8 mouse cellular contexts compared by ENCODE assay signal in genomic region chr10:42760999-42761900, GRCm38 (mm10). TPM values are rescaled to one million over a fixed set of nuclear protein-coding genes. Genes with fewer than 3 reads are reported as not detected.
DNase-seq lines count a peak whose midpoint lies in the region; ATAC-seq and TF ChIP-seq lines count a peak whose summit lies in the region.

Gene Sec63, plus strand, starts transcription at chr10:42761496.

- peak within 1 kb of the TSS; percentile 90 for H3K4me2 ChIP-seq in hindbrain, postnatal 0 days (ENCODE audit: low read depth, low read length)

- under 1% methylated on average over 58 of the region's 81 CpGs for WGBS in hindbrain, postnatal 0 days

- peak within 1 kb of the TSS; percentile 99 for H3K4me3 ChIP-seq in gastrocnemius, adult 2 months
- H3K4me3 ChIP-seq in hindbrain, postnatal 0 days (ENCODE audit: low read length) = peak within 1 kb of the TSS; percentile 96
- peak within 1 kb of the TSS; percentile 79 for H3K4me3 ChIP-seq in left cerebral cortex, adult 2 months

- H3K9ac ChIP-seq in hindbrain, postnatal 0 days (replicated peaks; ENCODE audit: low read length) = peak within 1 kb of the TSS; percentile 96

- H3K27me3 ChIP-seq in hindbrain, postnatal 0 days (ENCODE audit: insufficient read depth, low read length) = no peaks in the 10 kb centered on the region

- H3K36me3 ChIP-seq in hindbrain, postnatal 0 days (ENCODE audit: insufficient read depth, low read length) = no peaks in the 10 kb centered on the region

- no peaks in the 10 kb centered on the region for H3K9me3 ChIP-seq in hindbrain, postnatal 0 days (ENCODE audit: low read length)

- peak within 1 kb of the TSS; percentile 99 for H3K27ac ChIP-seq in gastrocnemius, adult 2 months
- peak within 1 kb of the TSS; percentile 90 for H3K27ac ChIP-seq in hindbrain, postnatal 0 days
- H3K27ac ChIP-seq in left cerebral cortex, adult 2 months = peak within 1 kb of the TSS; percentile 92

- H3K4me1 ChIP-seq in hindbrain, postnatal 0 days (ENCODE audit: insufficient read depth, low read length) = peaks cover 4% of the 10 kb centered on the region

- intact Hi-C loops in gastrocnemius, adult 2 months (cut with DNase I) = no loop called here
- intact Hi-C loops in left cerebral cortex, adult 2 months (cut with DNase I) = loop anchor here (10.0 kb wide), 1 partner anchor 946 kb away; no protein-coding TSS in a partner anchor

- peak; percentile 87 for ATAC-seq in common myeloid progenitor, adult 5-6 weeks (replicated peaks; ENCODE audit: low read depth, poor library complexity, severe bottlenecking)
- ATAC-seq in hindbrain, postnatal 0 days = peak; percentile 97
- ATAC-seq in megakaryocyte, adult 5-6 weeks (ENCODE audit: poor library complexity, severe bottlenecking) = peak; percentile 89

- peak; percentile 97 for DNase-seq in ZHBTc4 (ENCODE audit: low read depth, low spot score)
- DNase-seq in gastrocnemius, adult 2 months = peak; percentile 99
- DNase-seq in hindbrain, postnatal 0 days (ENCODE audit: low spot score) = peak; percentile 98
- DNase-seq in left cerebral cortex, adult 2 months (ENCODE audit: extremely low spot score in 1 of 2, low spot score in 2 of 2) = peak; percentile 98
- peak; percentile 98 to 99 for DNase-seq in right cerebral cortex, adult 2 months (ENCODE audit: low spot score in 2 of 2)
- peak; percentile 99 for DNase-seq in urinary bladder, postnatal 14 days (ENCODE audit: low spot score)

- TF ChIP-seq CTCF in gastrocnemius, adult 2 months (IDR thresholded peaks at IDR 0.05) = no peak
- no peak for TF ChIP-seq CTCF in hindbrain, postnatal 0 days (IDR thresholded peaks at IDR 0.05; ENCODE audit: low read depth)
- TF ChIP-seq CTCF in left cerebral cortex, adult 2 months (IDR thresholded peaks at IDR 0.05) = no peak

RNA-seq across cellular contexts. Expression of gene Sec63, which starts in this region (rescaled TPM):
- 37.6 and 58.7 TPM in 2 replicates for total RNA-seq in common myeloid progenitor, adult 5-6 weeks (2017)
- 10 to 100 TPM; 24.1 to 26.2 TPM for total RNA-seq in gastrocnemius, adult 2 months (2021)
- 13.6 and 13.7 TPM in 2 replicates for total RNA-seq in hindbrain, postnatal 0 days (2014; rRNA removed)
- polyA plus RNA-seq in hindbrain, postnatal 0 days (2015; fragmentation: Nextera tagmentation; extraction: Ambion mirVana) = 13.4 and 13.9 TPM in 2 replicates
- 10 to 100 TPM; 46.2 to 62.8 TPM for total RNA-seq in left cerebral cortex, adult 2 months (2021)
- total RNA-seq in megakaryocyte, adult 5-6 weeks (2015) = 24.7 and 26.5 TPM in 2 replicates
- total RNA-seq in megakaryocyte, adult 5-6 weeks (2017) = 45.2 and 48.1 TPM in 2 replicates

Comparison
In these comparisons a context has a peak if more than half of its experiments do, and no peak if none do; other contexts are left out.
1. Peak in every context shown above with its lines: DNase-seq, ATAC-seq, H3K4me3 ChIP-seq and H3K27ac ChIP-seq.